Mouse (Mus musculus) brain, embryonic 14.5 days (tissue): ENCODE data around the gene Iqcj.

ENCODE experiments used
- CTCF ChIP-seq: fragments of 200-500 bp; IDR thresholded peaks from 2 replicates; pipeline ENCODE4 v1.5.1; 2012; ENCODE audit warnings: inconsistent platforms, mild to moderate bottlenecking, moderate library complexity, borderline replicate concordance; ENCODE audit not compliant: insufficient read depth, insufficient read length; ENCODE audit errors: extremely low read depth
- POLR2A ChIP-seq: fragments of 200-500 bp; IDR thresholded peaks from 2 replicates; pipeline ENCODE4 v1.6.1; 2012; ENCODE audit warnings: mild to moderate bottlenecking, inconsistent platforms, borderline replicate concordance; ENCODE audit not compliant: poor library complexity, insufficient read depth, insufficient read length, severe bottlenecking; ENCODE audit errors: extremely low read depth

DNA sequence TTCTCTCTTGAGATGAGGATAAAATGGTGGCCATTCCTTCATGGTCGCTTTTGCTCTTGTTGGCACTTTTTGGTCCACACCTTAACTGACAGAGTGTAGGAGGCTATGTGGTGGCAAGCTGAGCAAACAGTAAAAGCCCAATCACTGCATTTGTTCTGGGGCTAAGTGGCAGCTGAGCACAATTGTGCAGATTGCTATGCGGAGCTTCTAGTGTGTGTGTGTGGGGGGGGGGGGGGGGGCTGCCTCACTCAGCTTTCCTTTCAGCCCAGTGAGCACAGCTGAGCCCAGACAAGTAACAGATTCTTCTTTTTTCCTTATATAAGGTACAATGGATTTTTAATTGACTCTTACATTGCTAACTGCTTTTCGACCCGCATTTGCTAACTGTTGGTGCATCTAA lies 110.4 kb downstream of the Iqcj start:
- TF ChIP-seq CTCF (no peak), POLR2A (no peak)
